Mouse (Mus musculus) kidney, postnatal 0 days (tissue): Measurements from ENCODE around the gene Ccdc63. TPM values are rescaled to one million over a fixed set of nuclear protein-coding genes. Genes with fewer than 3 reads are reported as not detected.
A peak's percentile ranks its signal among the peaks of the same experiment; 100 is the strongest.

Experiments
- ATAC-seq: fragments of 200-750 bp; cut with Nextera tagmentation; replicated peaks from 2 replicates; pipeline ENCODE4 v1.8.0; 2017; ENCODE audit warnings: low read depth, moderate number of reproducible peaks, moderate TSS enrichment, moderate library complexity; ENCODE audit not compliant: low FRiP score
- DNase-seq: peaks from one replicate; pipeline ENCODE4 v3.0.0-alpha.2; 2016; ENCODE audit warnings: low spot score
- H3K27ac ChIP-seq: fragments of 300-500 bp; sonication (generic); 2 replicates; pipeline ENCODE4 v1.5.1; 2014; ENCODE audit warnings: mild to moderate bottlenecking
- H3K27me3 ChIP-seq: fragments of 300-500 bp; sonication (generic); 2 replicates; pipeline ENCODE4 v1.6.1; 2014; ENCODE audit warnings: low read length, mixed read lengths; ENCODE audit not compliant: insufficient read depth
- H3K36me3 ChIP-seq: fragments of 300-500 bp; sonication (generic); 2 replicates; pipeline ENCODE4 v1.6.1; 2014; ENCODE audit warnings: low read length, mixed read lengths; ENCODE audit not compliant: insufficient read depth
- H3K4me1 ChIP-seq: fragments of 300-500 bp; sonication (generic); replicated peaks from 2 replicates; pipeline ENCODE4 v1.6.1; 2014; ENCODE audit warnings: antibody characterized with exemption, low read length, mixed read lengths; ENCODE audit not compliant: insufficient read depth
- H3K4me2 ChIP-seq: fragments of 300-500 bp; sonication (generic); 2 replicates; pipeline ENCODE4 v1.6.1; 2014; ENCODE audit warnings: mild to moderate bottlenecking, low read length, moderate library complexity, mixed read lengths
- H3K4me3 ChIP-seq: fragments of 300-500 bp; sonication (generic); replicated peaks from 2 replicates; pipeline ENCODE4 v1.5.1; 2014; ENCODE audit warnings: low read depth, low read length
- H3K9ac ChIP-seq: fragments of 300-500 bp; sonication (generic); 2 replicates; pipeline ENCODE4 v1.6.1; 2014; ENCODE audit warnings: low read depth, low read length
- H3K9me3 ChIP-seq: fragments of 300-500 bp; sonication (generic); replicated peaks from 2 replicates; pipeline ENCODE4 v1.6.1; 2016; ENCODE audit warnings: low read length, inconsistent platforms, mixed read lengths
- CTCF ChIP-seq: IDR thresholded peaks from 2 replicates; pipeline ENCODE4 v1.5.1; 2016; ENCODE audit warnings: antibody characterized with exemption, low read depth, mild to moderate bottlenecking, moderate library complexity
- WGBS: fragments of 180-500 bp; shearing (Covaris S2); extraction: QIAGEN DNeasy Blood & Tissue Kit; methylation state at CpG from one replicate; pipeline ENCODE4 v1.1.7; 2014; 5-methylcytosine and 5-hydroxymethylcytosine counted together
- polyA plus RNA-seq: library from polyadenylated mRNA; unstranded; fragments of >200 nt; fragmentation: Nextera tagmentation; extraction: Ambion mirVana; gene quantifications from 2 replicates; pipeline ENCODE4 v1.2.1, GENCODE M21; 2015

Ccdc63 gene
- polyA plus RNA-seq, 1 experiment from 2014 or later, result not detected

- H3K9ac ChIP-seq, result no peak overlapping the region
- no peaks in the 10 kb centered on the region; the same call in 1 of the 2 replicates for H3K4me1 ChIP-seq
- H3K9me3 ChIP-seq, result no peaks in the 10 kb centered on the region
- no peak for ATAC-seq
- H3K27ac ChIP-seq, result no peak overlapping the region
- no peak overlapping the region for H3K4me2 ChIP-seq
- no peaks in the 10 kb centered on the region for H3K27me3 ChIP-seq
- WGBS, result 52% methylated on average over 16 of the region's 16 CpGs
- H3K36me3 ChIP-seq, result no peaks in the 10 kb centered on the region
- no peak overlapping the region for H3K4me3 ChIP-seq
- TF ChIP-seq CTCF, result no peak
- DNase-seq, result no peak
Measured at GRCm38 (mm10) chr5:122109325-122110060, 31.1 kb downstream of the Ccdc63 start.

GRCm38 (mm10) chr5:122108104-122108503 lies 32.5 kb downstream of the Ccdc63 start:
- H3K36me3 ChIP-seq, result no peaks in the 10 kb centered on the region
- no peaks in the 10 kb centered on the region for H3K9me3 ChIP-seq
- H3K4me3 ChIP-seq, result no peak overlapping the region
- ATAC-seq (no peak), DNase-seq (no peak)
- no peak for TF ChIP-seq CTCF
- H3K4me1 ChIP-seq, result no peaks in the 10 kb centered on the region; the same call in 1 of the 2 replicates
- no peak overlapping the region for H3K27ac ChIP-seq
- 76% methylated on average over 6 of the region's 6 CpGs for WGBS
- no peak overlapping the region for H3K9ac ChIP-seq
- H3K4me2 ChIP-seq, result no peak overlapping the region
- no peaks in the 10 kb centered on the region for H3K27me3 ChIP-seq

- H3K27me3 ChIP-seq, result no peaks in the 10 kb centered on the region
- no peak overlapping the region for H3K4me2 ChIP-seq
- TF ChIP-seq CTCF, result no peak
- no peaks in the 10 kb centered on the region; the same call in 1 of the 2 replicates for H3K4me1 ChIP-seq
- H3K4me3 ChIP-seq, result no peak overlapping the region
- DNase-seq (no peak), ATAC-seq (no peak)
- no peaks in the 10 kb centered on the region for H3K9me3 ChIP-seq
- no peak overlapping the region for H3K27ac ChIP-seq
- no peak overlapping the region for H3K9ac ChIP-seq
- H3K36me3 ChIP-seq, result no peaks in the 10 kb centered on the region
- WGBS, result 75% methylated on average over 6 of the region's 6 CpGs
Measured at GRCm38 (mm10) chr5:122106212-122106611, 34.4 kb downstream of the Ccdc63 start.

- Histone ChIP-seq H3K36me3 (no peaks in the 10 kb centered on the region), H3K4me3 (no peak overlapping the region), H3K27ac (no peak overlapping the region), H3K4me1 (no peaks in the 10 kb centered on the region; the same call in 1 of the 2 replicates), H3K27me3 (no peaks in the 10 kb centered on the region; the same call in 1 of the 2 replicates), H3K9ac (no peak overlapping the region), H3K4me2 (no peak overlapping the region), H3K9me3 (no peaks in the 10 kb centered on the region)
- TF ChIP-seq CTCF, result no peak
- WGBS, result 90% methylated on average over 9 of the region's 9 CpGs
- DNase-seq, result no peak
- ATAC-seq, result no peak
Measured at GRCm38 (mm10) chr5:122104981-122105380, 35.6 kb downstream of the Ccdc63 start.

- Histone ChIP-seq H3K4me1 (no peaks in the 10 kb centered on the region; the same call in 1 of the 2 replicates), H3K36me3 (no peaks in the 10 kb centered on the region), H3K27ac (no peak overlapping the region), H3K27me3 (no peaks in the 10 kb centered on the region; the same call in 1 of the 2 replicates), H3K9ac (no peak overlapping the region), H3K4me3 (no peak overlapping the region), H3K4me2 (no peak overlapping the region), H3K9me3 (no peaks in the 10 kb centered on the region)
- peak; percentile 57 for DNase-seq
- WGBS, result 21% methylated on average over 2 of the region's 2 CpGs
- no peak for ATAC-seq
- TF ChIP-seq CTCF, result peak; percentile 78
Measured at GRCm38 (mm10) chr5:122104201-122104600, 36.4 kb downstream of the Ccdc63 start.

- no peak for ATAC-seq
Measured at GRCm38 (mm10) chr5:122103075-122103474, 37.5 kb downstream of the Ccdc63 start.

More at GRCm38 (mm10) chr5:122103075-122103474, 37.5 kb downstream of the Ccdc63 start:
- WGBS, result 32% methylated on average over 12 of the region's 12 CpGs
- peak overlapping the region; percentile 35 for H3K4me2 ChIP-seq
- 0 out of 2 replicates have a peak overlapping the region, but pooled peaks have one; percentile 32 for H3K9ac ChIP-seq
- no peak overlapping the region for H3K4me3 ChIP-seq
- no peaks in the 10 kb centered on the region; the same call in 1 of the 2 replicates for H3K27me3 ChIP-seq
- no peaks in the 10 kb centered on the region for H3K36me3 ChIP-seq
- no peak for DNase-seq
- TF ChIP-seq CTCF, result no peak
- H3K9me3 ChIP-seq, result no peaks in the 10 kb centered on the region
- no peak overlapping the region for H3K27ac ChIP-seq
- no peaks in the 10 kb centered on the region for H3K4me1 ChIP-seq
